Mouse (Mus musculus) embryonic fibroblast, embryonic 13.5 days (primary cell): ENCODE measurements at regions not wholly inside any gene's neighbourhood (a gene's known extent, or its start where the extent isn't known, plus 50 kb on each side); places are given as distances from the start of the nearest gene placed in this dataset.

Source experiments
- H3K27ac ChIP-seq: 2 replicates; pipeline ENCODE4 v1.5.1; 2012; ENCODE audit warnings: low read length, control low read depth, inconsistent platforms; ENCODE audit not compliant: insufficient read depth
- H3K4me1 ChIP-seq: 2 replicates; pipeline ENCODE4 v1.6.1; 2011; ENCODE audit warnings: low read length; ENCODE audit not compliant: control insufficient read depth, insufficient read depth
- H3K4me3 ChIP-seq: 2 replicates; pipeline ENCODE4 v1.5.1; 2011; ENCODE audit warnings: mild to moderate bottlenecking, control low read depth, low read length; ENCODE audit not compliant: insufficient read depth
- CTCF ChIP-seq: IDR thresholded peaks from 2 replicates; pipeline ENCODE4 v1.5.1; 2011; ENCODE audit warnings: mild to moderate bottlenecking, control low read depth, low read length, moderate library complexity, borderline replicate concordance; ENCODE audit not compliant: insufficient read depth
- POLR2A ChIP-seq: IDR thresholded peaks from 2 replicates; pipeline ENCODE4 v1.6.1; 2011; ENCODE audit warnings: low read depth, mild to moderate bottlenecking, control low read depth, low read length, moderate library complexity

DNA sequence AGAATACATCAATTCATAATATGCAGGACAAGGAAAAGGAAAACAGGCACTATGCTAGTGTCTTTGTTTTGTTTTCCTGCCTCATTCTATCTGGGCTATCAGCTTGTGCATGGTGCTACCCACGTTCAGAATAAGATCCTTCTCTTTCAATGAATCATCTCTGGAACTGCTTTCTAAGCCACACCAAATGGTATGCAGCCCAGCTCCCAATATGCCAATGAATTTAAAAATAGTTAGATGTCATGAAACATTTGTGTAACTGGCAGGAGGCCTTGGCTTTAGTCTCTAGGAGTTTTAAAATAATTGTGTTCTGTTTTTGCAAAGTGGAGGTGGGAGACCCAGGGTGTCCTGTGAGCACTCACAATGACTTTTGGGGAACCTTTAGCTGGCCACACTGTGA is 603.1 kb upstream of the Sema6d start:
- H3K4me1 ChIP-seq, result no peaks in the 10 kb centered on the region
- H3K27ac ChIP-seq, result no peak overlapping the region
- TF ChIP-seq POLR2A, result no peak
- no peak for TF ChIP-seq CTCF
- no peak overlapping the region for H3K4me3 ChIP-seq

- no peak overlapping the region for H3K27ac ChIP-seq
- TF ChIP-seq CTCF (no peak), POLR2A (no peak)
- no peak overlapping the region for H3K4me3 ChIP-seq
- H3K4me1 ChIP-seq, result no peaks in the 10 kb centered on the region
Measured at GRCm38 (mm10) chr2:123506162-123506561, 583.6 kb upstream of the Sema6d start.

GRCm38 (mm10) chr2:123507095-123507494 is 582.7 kb upstream of the Sema6d start:
- H3K27ac ChIP-seq, result no peak overlapping the region
- no peaks in the 10 kb centered on the region for H3K4me1 ChIP-seq
- no peak overlapping the region for H3K4me3 ChIP-seq
- no peak for TF ChIP-seq POLR2A

GRCm38 (mm10) chr2:123528915-123529314 is 560.9 kb upstream of the Sema6d start:
- TF ChIP-seq POLR2A (no peak), CTCF (no peak)
- no peak overlapping the region for H3K27ac ChIP-seq
- no peak overlapping the region for H3K4me3 ChIP-seq
- no peaks in the 10 kb centered on the region for H3K4me1 ChIP-seq

DNA sequence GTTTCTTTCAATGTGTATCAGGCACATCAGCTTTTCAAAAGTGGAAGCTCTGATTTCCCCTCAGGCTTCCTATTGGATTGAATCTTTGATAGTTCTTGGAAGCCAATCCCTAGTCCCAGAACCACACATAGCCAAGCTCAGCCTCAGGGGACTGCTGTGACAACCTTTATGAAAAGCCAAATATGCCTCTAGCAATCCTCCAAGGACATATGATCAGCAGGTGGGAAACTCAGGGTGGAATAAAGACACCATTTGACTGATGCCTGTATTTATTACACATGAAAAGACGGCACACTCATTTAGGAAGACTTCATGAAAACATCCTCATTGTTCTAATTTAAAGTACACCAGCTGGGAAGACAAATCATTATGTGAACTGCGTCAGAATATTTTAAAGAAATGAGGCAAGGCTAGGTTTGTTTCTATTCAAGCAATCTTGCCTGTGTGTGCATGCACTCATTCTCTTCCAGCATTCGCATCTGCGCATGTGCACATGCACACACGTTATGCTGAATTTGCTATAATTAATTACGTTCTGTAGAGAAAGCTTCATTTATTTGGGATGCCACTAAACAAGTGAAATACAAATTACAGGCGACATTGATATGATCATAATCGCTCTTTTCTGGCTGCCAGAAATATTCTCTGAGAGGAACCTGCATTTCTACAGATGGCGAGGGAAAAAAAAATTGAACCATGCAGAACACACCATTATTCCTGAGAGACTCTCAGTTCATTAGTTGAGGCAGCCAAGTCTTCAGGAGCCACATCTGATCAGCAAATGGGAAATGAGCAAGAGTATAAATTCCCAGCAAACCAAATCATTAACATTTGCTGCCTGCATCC is 556.6 kb upstream of the Sema6d start:
- no peak overlapping the region for H3K4me3 ChIP-seq
- no peak for TF ChIP-seq CTCF
- TF ChIP-seq POLR2A, result no peak
- H3K4me1 ChIP-seq, result no peaks in the 10 kb centered on the region
- H3K27ac ChIP-seq, result no peak overlapping the region

DNA sequence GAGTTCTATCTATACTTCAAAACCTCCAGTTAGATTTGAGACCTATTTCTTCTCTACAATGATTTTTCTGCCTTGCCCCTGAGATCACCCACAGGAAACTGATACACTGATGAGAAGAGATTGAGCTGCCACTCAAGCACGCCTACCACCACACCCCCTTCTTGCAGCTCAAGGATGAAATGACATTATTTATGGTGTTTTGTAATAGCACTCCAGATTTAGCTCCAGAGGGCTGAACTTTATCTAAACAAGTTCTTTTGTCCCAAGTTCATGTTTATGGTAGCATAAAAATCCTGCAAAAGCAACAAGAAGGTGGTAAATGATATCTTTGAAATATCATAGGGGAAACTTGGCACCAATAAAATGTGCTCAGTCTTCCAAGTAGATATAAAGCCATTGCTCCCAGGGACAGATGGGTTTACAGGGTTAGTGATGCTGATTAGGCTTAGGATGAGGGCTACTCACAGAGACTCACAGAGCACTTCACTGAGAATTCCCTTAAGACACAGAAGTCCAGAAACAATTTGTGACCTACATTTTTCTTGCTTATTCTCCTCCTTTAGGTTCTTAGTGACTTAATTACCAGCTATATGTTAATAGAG is 538.4 kb upstream of the Sema6d start:
- TF ChIP-seq POLR2A, result no peak
- no peak for TF ChIP-seq CTCF
- Histone ChIP-seq H3K4me1 (no peaks in the 10 kb centered on the region), H3K27ac (no peak overlapping the region)

DNA sequence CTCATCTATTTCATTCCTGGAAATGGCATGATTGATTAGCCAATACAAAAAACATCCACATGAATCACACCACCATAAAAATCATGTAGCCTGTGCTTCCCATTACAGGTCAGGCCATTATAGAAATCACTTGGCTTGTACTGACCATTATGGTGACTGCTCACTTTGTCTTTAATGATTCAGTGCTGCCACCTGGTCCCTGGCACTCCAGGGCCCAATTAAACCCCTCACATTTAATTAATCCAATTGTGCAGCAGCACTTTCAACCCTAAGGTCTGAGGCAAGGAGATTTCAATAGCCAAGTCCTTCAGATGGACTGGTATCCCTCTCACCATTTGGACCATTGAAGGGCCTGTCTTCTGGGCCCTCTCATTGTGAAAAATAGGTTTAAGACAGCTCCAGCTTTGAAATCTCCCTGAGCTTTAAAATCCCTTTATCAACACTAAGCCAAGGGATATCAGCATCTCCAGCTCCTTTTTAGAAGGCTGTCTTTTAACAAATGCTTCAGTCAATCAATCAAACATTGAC is 531.6 kb upstream of the Sema6d start:
- no peaks in the 10 kb centered on the region for H3K4me1 ChIP-seq
- H3K27ac ChIP-seq, result no peak overlapping the region
- TF ChIP-seq CTCF (no peak), POLR2A (no peak)
- no peak overlapping the region for H3K4me3 ChIP-seq

More for the DNA sequence above, 538.4 kb upstream of the Sema6d start:
- no peak overlapping the region for H3K4me3 ChIP-seq
